Mouse (Mus musculus) common myeloid progenitor, adult 5-6 weeks (primary cell): ENCODE data around the gene Bag1. TPM values are rescaled to one million over a fixed set of nuclear protein-coding genes. Genes with fewer than 3 reads are reported as not detected.
"Not testable (repeated sequence)": the region's sequence is repeated elsewhere in the genome, so short reads cannot be mapped to it uniquely, and the experiment has no call there.

Experiments used
- ATAC-seq: replicated peaks from 2 replicates; pipeline ENCODE4 v1.8.0; 2016; ENCODE audit warnings: low read depth, mild to moderate bottlenecking, moderate TSS enrichment, inconsistent platforms; ENCODE audit not compliant: poor library complexity, severe bottlenecking
- total RNA-seq: library from RNA; stranded (forward); fragments of 200-1000, 187-1606 nt; gene quantifications from 2 replicates; pipeline ENCODE4 v1.2.3, GENCODE M21; 2017

Gene Bag1
- total RNA-seq, 1 experiment from 2014 or later: 380 TPM

DNA sequence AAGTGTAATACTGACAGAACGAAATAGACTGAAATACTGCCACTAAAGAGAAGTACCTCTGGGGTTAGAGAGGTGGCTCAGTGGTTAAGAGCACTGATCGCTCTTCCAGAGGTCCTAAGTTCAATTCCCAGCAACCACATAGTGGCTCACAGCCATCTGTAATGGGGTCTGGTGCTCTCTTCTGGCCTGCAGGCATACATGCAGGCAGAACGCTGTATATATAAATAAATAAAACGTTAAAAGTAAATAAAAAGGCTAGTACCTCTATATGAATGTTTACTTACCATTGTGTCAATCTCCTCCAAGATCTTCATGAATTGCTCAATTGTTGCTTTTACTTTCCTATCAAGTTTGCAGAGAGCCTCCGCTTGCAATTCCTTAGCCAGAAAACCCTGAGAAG, 9.3 kb downstream of the Bag1 start:
- ATAC-seq: no peak

DNA sequence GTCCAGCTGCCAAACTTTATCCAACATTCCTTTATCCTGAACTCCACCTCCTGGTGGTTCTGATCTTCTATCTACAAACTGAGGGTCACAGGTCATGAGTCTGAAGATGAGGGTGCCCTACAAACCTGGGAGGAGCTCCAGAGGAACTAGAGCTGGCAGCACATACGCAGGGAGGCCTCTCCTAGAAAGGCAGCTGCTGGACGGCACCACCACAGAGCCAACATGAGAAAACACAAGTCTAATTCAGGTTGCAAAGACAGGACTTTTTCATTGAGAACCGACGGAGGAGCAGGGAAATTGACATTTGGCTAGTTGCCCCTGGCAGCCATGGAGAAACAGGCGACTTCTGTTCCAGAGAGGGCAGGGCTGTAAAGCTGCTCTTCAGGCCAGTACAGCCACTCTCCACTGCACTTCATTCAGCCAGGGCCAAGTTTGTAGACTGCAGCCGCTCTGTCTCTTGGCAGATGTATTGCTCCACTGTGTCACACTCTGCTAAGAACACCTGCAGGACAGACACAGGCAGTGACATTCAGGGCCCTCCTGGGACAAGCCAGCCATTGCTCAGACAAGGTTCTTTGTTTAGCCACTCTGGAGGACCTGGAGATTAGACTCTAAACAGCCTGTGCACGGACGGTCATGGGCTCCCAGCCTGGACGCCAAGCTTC, 11.8 kb downstream of the Bag1 start:
- no peak for ATAC-seq

DNA sequence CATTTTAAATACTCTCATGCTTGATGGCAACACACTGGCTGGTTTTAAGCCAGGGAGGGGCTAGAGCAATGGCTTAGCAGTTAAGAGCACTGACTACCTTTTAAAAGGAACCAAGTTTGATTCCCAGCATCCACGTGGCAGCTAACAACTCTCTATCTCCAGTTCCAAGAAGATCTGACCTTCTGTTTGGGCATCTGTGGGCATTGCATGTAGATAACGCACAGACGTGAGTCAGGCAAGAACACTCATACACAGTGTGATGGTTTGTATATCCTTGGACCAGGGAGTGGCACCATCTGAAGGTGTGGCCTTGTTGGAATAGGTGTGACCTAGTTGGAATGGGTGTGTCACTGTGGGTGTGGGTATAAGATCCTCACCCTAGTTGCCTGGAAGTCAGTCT, 13.7 kb downstream of the Bag1 start:
- ATAC-seq: not testable (repeated sequence)

DNA sequence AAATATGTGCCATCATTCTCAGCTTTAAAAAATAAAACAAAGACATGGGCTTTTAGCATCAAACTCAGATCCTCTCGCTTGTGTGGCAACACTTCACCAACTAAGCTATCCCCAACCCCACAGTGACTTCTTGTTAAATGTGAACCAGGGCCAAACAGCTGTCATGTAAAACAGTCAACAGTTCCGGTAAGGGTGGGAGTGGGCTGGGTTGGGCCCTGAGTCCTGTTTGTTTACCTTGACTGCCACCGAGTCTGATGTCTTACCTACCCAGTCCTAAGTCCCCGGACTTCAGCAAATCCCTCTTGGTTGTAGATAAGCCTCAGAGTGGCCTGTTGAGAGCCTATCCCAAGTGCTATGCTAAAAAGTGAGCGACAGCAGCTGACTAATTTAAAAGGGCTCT, 14.4 kb downstream of the Bag1 start:
- ATAC-seq: no peak

DNA sequence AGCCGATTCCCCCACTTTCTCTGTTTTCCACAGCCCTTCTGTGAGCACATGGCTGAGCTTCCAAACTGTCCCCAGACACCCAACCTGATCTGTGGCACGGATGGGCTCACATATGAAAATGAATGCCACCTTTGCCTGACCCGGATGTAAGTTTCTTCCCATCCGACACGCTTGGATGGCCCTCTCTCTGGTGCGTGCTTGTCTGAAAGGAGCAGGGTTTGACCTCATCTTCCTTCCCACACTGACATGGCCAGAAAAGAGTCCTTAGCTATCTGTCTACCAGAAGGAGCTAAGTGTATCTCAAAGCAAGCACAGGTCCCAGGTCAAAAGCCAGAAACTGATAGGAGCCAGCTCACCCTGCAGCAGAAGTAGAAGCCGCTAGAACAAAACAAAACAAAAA, 19.0 kb downstream of the Bag1 start:
- ATAC-seq: no peak

DNA sequence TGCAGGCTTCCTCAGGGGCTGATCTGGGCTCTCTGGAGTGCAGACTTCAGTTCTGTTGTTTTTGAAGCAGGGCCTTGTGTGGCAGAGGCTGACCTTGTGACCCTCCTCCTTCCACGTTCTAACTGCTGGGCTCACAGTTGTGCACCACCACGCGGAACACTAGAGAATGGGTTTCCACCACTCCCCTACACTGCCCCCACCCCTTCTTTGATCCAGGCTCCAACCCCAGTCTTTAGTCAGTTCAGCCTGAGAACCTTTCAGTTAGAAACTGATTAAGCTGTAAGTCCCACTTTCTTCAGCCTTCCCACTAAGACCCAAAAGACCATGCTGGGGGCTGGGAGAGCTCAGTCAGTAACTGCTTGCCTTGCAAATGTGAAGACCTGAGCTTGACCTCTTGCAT, 22.5 kb downstream of the Bag1 start:
- no peak for ATAC-seq

DNA sequence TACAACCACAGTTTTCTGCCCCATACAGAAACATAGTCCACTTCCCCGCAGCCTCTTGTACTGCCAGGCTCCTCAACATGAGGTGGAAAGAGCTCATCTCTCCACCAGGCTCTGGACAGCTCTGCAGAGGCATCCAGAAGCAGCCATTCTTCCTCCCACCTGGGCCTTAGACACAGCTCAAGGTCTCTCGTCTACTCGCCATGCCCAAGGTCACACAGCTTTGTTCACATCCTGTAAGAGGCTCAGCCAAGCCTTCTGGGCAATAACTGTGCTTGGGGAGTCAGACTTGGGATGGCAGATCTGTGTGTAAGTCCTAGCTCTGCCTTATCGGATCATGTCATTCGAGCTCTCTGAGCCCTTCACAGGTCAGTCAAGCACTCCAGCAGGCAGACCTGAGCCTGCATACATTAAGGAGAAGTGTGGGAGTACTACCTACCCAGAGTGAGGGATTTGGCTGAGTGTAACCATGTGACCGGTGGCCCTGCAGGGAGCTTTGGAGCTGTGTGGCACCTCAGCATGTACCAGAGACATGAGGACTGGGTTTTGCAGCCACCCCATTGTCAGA, 24.9 kb downstream of the Bag1 start:
- ATAC-seq: no peak

DNA sequence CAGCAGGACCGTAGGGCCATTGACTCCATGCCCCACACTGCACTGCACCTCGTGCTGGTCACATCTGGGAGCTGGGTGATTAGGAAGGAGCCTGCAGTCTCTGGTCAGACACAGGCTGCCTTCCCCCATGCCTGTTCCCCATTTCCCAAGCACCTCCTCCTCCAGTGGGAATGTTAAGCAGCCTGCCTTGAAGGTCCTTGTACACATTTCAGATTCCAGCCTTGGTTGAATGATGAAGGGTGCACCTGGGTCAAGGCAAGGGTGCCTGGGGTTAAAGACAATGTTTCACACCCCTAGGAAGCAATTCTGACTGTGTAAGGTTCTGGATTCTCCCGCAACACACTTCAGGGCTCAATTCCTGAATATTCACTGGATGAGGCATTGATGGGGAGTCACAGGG, 26.8 kb downstream of the Bag1 start:
- no peak for ATAC-seq

DNA sequence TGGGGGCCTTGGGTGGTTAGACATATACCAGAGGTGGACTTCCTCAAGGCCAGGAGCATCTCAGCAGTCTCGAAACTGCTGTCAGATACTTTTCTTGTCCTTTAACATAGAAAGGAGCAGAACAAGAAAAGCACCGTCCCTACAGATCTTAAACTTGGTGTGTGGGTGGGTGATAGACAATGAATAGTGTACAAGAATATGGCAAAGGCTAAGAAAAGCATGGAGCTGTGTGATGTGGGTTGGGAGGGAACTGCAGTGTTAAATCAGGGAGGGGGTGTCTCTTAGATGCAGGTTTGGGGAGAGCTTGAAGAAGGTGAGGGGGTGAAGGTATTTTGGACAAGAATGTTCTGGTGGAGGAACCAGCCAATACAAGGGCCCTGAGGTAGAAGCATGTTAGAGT, 27.5 kb downstream of the Bag1 start:
- ATAC-seq: no peak

DNA sequence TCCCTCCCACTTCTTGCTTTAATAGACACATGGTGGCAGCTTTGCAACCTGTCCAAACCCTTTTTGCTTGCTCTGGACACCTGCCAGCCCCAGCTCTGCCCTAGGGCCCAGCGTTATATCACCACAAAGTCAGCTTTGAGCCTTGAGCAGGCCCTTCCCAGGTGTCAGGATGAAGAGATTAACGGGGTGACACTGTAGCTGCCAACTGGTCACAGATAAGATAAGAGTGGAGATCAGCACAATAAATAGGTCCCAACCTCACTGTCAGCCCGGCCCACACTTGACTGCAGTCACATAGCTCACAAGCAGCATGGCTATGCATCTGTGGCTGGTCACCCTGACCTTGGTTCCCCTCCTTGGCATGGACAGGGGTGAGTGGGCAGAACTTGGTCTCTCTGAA, 28.3 kb downstream of the Bag1 start, which contains the start of gene Spink4:
Gene Spink4, plus strand, starts transcription at position 268 of the 400 bp plus-strand sequence.
- peak; percentile 28; the same call in 1 of the 2 replicates for ATAC-seq

DNA sequence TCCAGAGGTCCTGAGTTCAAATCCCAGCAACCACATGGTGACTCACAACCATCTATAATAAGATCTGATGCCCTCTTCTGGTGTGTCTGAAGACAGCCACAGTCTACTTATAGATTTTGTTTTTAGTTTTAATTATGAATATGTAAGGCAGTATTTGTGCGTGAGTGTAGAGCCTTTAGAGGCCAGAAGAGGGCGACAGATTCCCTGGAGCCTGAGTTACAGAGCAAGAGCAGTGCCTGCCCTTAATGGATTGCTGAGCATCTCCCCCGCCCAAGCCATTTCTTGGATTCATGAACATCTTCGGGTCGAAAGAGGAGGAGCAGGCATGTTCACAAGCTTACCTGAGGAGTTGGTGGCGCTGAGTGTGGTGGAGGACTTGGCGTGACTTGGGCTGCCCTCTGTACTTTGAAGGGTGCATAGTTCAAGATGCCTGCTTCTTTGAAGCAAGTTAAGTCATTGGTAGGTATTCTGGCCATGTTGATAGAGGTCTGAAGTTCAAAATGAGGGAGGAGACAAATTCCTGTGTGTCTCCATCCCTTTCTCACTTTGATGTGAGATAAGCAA, 31.4 kb downstream of the Bag1 start:
- no peak for ATAC-seq

DNA sequence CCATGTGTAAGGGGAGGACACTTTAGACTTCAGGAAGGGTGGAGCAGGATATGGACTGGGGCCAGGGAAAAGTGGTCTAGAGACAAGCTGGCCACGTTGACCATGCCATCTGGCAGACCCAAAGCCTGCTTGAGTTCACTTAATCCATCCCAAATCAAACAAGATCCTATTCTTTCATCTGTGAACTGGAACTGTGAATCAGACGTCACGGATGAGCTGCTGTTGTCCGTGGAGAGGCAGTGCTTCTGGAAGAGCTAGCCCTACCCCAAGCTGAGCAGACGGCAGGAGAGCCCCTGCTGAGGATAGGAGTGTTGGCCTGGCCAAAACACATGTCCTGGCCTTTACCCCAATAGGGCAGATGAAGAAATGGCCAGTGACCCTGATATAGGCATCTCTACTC, 32.1 kb downstream of the Bag1 start:
- ATAC-seq: no peak

DNA sequence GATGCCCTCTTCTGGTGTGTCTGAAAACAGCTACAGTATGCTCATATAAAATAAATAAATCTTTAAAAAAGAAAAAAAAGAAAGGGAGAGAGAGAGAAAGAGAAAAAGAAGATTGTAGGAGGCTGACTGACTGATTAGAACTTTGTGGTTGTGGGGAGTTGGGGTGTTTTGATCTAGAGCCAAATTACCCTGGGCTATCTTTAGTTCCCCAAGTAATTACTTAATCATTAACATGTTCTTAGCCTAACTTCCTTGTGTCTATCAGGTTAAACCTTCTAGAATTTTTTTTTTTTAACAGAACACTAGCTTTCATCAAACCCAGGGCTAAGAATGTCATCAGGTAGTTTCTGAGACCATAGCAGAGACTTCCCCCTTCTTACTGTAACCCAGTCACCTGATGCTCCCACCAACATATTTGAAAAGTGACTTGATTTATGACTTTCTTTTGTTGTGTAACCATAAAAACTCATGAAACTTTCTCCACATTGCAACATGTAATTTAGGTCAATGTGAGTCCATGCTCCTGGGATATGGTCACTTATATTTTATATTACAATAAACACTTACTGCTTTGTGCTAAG, 33.7 kb downstream of the Bag1 start:
- ATAC-seq: peak; percentile 55

DNA sequence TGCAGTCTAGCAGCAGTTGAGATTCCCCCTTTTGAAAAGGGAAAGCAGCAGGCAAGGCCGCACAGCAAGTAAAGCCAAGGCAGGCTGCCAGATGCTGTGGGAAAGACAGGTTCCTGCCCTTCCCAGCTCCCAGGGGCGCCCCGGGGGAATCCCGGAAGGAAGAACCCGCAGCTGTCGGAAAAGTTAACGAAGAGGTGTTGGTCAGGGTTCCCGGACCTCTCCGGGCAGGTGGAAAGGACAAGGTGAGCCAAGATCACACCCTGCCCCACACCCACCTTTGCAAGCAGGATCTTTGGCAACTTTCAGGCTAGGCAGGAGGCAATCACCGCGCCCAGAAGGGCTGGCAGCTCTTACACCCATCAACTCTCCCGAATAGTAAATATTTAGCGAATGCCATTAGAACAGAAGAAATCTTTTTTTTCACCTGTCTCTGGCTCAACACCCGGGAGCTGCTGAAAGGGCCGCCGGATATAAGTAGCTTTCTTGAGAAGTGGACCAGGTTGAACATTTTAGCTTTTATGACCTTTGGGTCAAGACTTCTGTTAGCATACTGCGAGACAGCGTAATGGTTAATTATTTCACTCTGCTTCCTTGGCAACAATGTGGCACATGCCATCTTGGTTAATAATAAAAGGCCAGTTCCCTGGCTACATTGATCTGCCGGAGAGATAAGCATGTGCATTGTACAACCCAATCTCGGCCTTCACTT, 39.7 kb downstream of the Bag1 start:
- ATAC-seq: no peak

DNA sequence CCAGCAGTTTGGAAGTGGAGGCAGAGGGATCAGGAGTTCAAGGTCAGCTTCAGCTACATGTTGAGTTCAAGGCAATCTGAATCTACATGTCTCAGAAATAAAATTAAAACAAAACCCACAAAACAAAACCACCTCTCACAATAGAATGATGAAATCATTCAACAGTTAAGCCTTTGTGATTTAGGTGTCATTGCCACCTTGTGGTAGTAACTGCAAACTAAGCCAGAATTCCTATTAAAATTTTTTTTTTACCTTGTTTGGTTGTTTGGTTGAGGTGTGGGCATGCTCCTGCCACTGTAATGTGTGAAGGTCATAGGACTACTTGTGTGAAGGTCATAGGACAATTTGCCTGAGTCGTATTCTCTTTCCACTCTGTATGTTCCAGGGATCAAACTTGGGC, 41.8 kb downstream of the Bag1 start:
- peak; percentile 81 for ATAC-seq

DNA sequence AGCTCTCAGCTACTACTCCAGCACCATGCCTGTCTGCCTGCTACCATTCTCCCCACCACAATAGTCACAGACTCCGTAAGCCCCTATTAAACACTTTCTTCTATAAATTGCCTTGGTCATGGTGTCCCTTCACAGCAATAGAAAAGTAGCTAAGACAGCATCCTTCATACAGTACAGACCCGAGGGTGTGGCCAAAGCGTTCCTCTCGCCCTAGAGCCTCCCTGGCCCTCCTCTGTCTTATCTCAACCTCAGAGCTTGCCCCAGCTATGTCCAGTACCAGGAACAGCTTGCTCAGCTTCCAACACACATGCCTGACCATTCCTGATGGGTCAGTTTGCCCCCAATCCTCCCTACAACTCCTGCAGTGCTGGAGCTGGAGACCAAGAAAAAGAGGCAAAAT, 47.5 kb downstream of the Bag1 start:
- ATAC-seq: no peak

DNA sequence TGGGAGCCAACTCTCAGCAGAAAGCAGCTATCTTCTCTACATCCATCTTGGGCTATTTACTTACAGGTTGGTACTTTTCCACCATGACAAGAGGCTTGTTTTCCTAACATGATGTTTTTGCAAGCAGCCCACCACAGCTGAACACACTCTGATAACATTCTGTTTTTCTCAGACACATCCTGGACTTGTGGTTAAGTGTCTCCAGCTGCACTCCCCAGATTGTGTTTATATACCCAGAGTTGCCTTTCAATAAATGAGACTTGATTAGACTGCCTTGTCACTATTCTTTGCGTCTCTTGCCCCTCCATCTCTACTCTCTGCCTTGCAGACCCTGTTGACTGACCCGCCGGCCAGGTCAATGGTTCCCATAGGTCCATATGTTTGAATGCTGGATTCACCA, 48.0 kb downstream of the Bag1 start:
- no peak for ATAC-seq

DNA sequence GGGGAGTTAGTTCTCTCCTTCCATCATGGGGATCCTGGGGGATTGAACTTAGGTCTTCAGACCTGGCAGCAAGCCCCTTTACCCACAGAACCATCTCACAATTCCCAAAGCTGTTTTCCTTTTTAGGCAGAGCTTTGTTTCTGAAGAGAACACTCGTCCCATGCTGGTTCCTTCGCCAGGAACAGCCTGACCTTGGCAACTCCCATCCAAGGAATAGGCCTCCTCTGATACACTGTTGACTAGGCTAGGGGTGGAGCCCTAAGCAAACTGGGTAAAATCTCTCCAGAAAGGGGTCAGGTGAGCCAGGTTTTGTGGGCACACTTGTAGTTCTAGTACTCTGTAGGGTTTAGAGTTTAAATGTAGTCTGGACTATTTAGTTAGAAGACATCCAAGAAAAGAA, 48.8 kb downstream of the Bag1 start:
- ATAC-seq: no peak

DNA sequence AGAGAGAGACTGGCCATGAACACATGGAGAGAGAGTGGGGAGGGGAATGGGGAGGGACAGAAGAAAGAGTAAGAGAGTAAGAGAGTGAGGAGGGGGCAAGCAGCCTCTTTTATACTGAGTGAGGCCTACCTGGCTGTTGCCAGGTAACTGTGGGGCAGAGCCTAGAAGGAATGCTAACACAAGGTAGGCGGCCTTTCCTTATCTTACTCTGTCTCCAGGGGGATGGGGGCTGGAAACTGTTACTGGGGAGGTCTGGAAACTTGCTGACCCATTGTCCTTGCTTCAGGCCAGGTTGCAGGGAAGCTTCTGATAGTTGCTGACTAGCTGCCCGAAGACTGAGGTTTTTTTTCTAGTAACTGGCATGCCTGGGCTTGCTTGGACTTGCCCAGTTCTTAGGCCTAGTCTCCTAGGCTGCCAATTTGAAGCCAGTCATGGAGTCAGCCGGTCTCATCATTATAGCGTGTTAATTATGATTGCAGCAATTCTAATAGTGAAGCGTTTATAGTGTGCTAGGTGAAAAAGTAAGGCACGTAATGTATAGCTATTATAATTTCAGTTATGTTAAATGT, 49.5 kb downstream of the Bag1 start:
- ATAC-seq: no peak

DNA sequence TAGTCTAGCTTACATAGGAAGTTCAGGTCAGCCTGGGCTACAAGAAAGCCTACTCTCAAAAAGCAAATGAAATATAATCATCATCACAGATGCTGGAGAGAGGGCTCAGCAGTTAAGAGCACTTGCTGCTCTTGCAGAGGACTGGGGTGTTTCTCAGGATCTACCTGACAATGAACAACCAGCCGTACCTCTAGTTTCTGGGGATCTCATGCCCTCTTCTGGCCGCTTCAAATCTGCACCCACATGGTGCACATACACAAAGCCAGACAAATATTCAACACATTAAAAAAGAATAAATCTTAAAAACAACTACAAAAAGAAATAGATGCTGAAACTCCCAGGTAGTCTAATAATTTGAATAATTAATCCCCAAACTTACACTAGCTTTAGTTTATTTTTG, 52.4 kb downstream of the Bag1 start:
- ATAC-seq: no peak

DNA sequence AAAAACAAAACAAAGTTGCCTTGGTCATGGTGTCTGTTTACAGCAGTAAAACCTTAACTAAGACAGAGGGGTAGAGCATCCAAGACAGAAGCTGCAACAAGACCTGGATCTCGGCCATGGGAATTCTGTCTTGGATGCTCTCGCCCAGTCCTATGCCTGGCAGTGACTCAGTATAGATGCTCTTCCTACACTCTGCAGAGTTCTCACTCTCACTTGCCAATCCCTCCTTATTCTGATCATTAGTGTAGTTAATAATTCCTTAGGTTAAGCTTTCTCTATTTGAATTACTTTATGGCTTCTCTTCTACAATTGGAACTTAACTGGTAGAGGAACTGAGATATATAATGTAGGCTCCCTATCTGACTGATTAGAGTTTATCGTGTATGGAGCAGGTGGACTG, 53.0 kb downstream of the Bag1 start:
- ATAC-seq: no peak
